Mouse (Mus musculus): ENCODE results near the gene Ccser1. TPM values are rescaled to one million over a fixed set of nuclear protein-coding genes. Genes with fewer than 3 reads are reported as not detected.

Ccser1 gene
- total and polyA plus RNA-seq, 3 experiments, result 0.45 to 1.7 (median 0.94) TPM

DNA sequence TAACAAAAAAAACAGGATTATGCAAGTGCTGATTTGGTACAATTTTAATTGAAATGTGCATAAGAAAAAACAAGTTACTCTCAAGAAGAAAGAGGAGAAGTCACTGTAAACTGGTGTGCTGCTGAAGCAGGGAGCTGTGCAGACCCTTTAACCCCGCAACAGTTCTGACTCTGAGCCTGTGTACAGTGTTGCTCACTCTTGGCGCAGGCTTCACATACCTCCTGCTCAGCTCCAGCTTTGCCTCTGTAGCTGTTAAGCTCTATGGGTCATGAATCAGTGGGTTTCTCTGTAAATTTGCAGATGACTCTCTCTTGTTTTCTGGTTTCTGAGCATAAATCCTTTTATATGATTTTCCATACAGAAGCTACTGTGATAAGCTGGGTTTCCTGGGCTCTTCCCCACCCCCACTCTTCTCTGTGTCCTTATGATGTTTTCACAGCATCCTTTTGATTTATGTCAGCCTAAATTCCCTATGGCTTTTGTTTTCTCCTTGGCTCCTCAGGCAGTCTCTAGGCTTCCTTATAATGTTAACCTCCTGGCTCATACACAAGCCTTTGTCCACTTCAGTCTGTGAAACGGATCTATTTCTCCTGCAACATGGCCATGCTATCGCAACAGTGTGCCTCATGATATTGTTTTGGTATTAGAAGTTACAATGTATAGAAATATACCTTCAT lies 30.1 kb downstream of the Ccser1 start:
- no peak for TF ChIP-seq EP300 (IDR thresholded peaks at IDR 0.05; ENCODE audit: insufficient read depth, low read depth, low read length)
- TF ChIP-seq POLR2A (IDR thresholded peaks at IDR 0.05; ENCODE audit: insufficient read depth, low read depth, low read length), result no peak
- no peak for TF ChIP-seq CTCF (IDR thresholded peaks at IDR 0.05)
- 86% methylated on average over 4 of the region's 4 CpGs for WGBS
- no peak overlapping the region for H3K27ac ChIP-seq

DNA sequence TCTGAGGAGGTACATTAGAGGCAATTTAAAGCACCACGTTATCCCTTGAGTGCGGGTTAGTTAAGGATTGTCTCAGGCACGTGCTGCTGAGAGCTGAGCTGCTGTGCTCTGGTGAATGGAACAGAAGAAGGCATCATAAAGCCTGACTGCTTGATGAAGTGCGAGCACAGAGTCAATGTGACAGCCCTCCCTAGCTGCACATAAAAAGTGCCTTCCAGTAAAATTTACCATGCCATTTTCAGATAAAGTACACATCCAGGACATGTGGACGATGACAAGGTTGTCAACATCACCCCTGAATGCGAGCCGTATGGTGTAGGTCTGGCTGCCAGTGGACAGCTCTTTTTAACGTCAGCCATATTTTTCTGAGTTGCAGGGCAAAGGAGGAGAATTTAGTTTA lies 35.6 kb downstream of the Ccser1 start:
- Histone ChIP-seq H3K79me2 (replicated peaks; ENCODE audit: control insufficient read depth, insufficient read depth, low read length) (no peaks in the 10 kb centered on the region), H3K9ac (ENCODE audit: low read depth, low read length) (no peak overlapping the region), H3K27me3 (ENCODE audit: control insufficient read depth, insufficient read depth, low read length) (no peaks in the 10 kb centered on the region), H3K4me1 (ENCODE audit: control insufficient read depth, insufficient read depth, low read length) (no peaks in the 10 kb centered on the region), H3K4me3 (no peak overlapping the region), H3K36me3 (ENCODE audit: control insufficient read depth, insufficient read depth, low read length) (no peaks in the 10 kb centered on the region), H3K27ac (no peak overlapping the region)
- 61% methylated on average over 8 of the region's 8 CpGs for WGBS
- no peak for DNase-seq
- intact Hi-C loops (cut with DNase I), result no loop called here
- TF ChIP-seq EP300 (IDR thresholded peaks at IDR 0.05; ENCODE audit: insufficient read depth, low read depth, low read length), result no peak
- no peak for TF ChIP-seq POLR2A (IDR thresholded peaks at IDR 0.05; ENCODE audit: insufficient read depth, low read depth, low read length)
- TF ChIP-seq CTCF (IDR thresholded peaks at IDR 0.05), result no peak

More for the DNA sequence above, 30.1 kb downstream of the Ccser1 start:
- DNase-seq, result no peak
- intact Hi-C loops (cut with DNase I), result no loop called here
- Histone ChIP-seq H3K79me2 (replicated peaks; ENCODE audit: control insufficient read depth, insufficient read depth, low read length) (no peaks in the 10 kb centered on the region), H3K4me3 (no peak overlapping the region), H3K36me3 (ENCODE audit: control insufficient read depth, insufficient read depth, low read length) (no peaks in the 10 kb centered on the region), H3K4me1 (ENCODE audit: control insufficient read depth, insufficient read depth, low read length) (no peaks in the 10 kb centered on the region), H3K9ac (ENCODE audit: low read depth, low read length) (no peak overlapping the region), H3K27me3 (ENCODE audit: control insufficient read depth, insufficient read depth, low read length) (no peaks in the 10 kb centered on the region)

DNA sequence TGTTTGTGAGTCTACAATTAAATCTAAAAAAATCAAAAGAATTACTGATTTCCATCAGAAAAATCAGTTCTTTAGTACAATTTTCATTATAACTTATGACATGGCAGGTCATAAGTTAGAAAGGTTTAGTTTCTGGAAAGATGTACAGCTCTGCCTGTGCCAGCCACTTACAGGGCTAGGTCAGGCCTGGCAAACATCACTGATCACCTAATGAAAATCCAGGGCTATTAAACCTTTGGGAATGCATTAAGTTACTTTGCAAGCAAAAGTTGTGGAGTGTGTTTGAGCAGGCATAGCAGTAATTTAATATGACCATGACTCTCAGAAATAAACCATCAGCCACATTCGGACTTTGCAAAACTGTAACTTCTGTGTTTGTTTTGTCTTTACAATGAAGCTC lies 36.4 kb downstream of the Ccser1 start:
- H3K36me3 ChIP-seq (ENCODE audit: control insufficient read depth, insufficient read depth, low read length), result no peaks in the 10 kb centered on the region
- TF ChIP-seq POLR2A (IDR thresholded peaks at IDR 0.05; ENCODE audit: insufficient read depth, low read depth, low read length) (no peak), EP300 (IDR thresholded peaks at IDR 0.05; ENCODE audit: insufficient read depth, low read depth, low read length) (no peak), CTCF (IDR thresholded peaks at IDR 0.05) (no peak)
- H3K4me1 ChIP-seq (ENCODE audit: control insufficient read depth, insufficient read depth, low read length), result no peaks in the 10 kb centered on the region
- H3K9ac ChIP-seq (ENCODE audit: low read depth, low read length), result no peak overlapping the region
- intact Hi-C loops (cut with DNase I), result no loop called here
- no peaks in the 10 kb centered on the region for H3K27me3 ChIP-seq (ENCODE audit: control insufficient read depth, insufficient read depth, low read length)
- H3K4me3 ChIP-seq, result no peak overlapping the region
- no peak overlapping the region for H3K27ac ChIP-seq
- no peaks in the 10 kb centered on the region for H3K79me2 ChIP-seq (replicated peaks; ENCODE audit: control insufficient read depth, insufficient read depth, low read length)
- no peak for DNase-seq
- 92% methylated on average over 1 of the region's 1 CpGs for WGBS

DNA sequence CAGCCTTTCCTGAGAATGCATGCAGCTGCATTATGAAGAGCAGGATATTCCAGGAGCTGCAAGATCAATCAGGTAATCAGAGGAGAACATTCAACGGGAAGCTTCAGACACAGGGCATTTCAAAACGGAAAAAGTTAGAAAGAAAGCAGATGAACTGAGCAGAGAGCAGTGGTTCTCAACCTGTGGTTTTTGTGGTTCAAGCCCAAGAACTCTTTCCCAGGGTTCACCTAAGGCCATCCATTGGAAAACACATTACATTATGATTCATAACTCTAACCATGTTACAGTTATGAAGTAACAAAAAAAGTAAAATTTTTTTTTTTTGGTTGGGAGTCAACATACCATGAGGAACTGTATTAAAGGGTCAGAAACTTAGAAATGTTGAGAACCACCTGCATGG lies 37.6 kb downstream of the Ccser1 start:
- intact Hi-C loops (cut with DNase I), result no loop called here
- 39% methylated on average over 2 of the region's 2 CpGs for WGBS
- H3K27ac ChIP-seq, result no peak overlapping the region

DNA sequence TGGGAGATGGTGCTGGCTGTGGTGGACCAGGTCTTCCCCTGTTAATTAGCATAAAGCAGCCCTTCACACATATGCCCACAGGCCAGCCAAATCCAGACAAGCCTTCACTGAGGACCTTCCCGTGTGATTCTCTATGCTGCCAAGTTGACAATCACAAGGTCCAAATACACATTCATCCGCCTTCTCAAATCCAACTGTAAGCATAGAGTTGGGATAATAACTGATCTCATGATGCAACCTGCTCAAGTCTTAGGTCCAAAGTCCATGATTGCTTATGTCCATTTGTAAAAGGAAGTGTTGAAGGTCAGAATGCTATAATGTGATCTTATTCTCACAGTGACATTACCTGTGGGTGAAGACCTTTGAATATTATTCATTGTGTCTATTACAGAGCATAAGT lies 43.4 kb downstream of the Ccser1 start:
- DNase-seq, result no peak
- Histone ChIP-seq H3K79me2 (replicated peaks; ENCODE audit: control insufficient read depth, insufficient read depth, low read length) (no peaks in the 10 kb centered on the region), H3K9ac (ENCODE audit: low read depth, low read length) (no peak overlapping the region), H3K36me3 (ENCODE audit: control insufficient read depth, insufficient read depth, low read length) (no peaks in the 10 kb centered on the region), H3K27ac (no peak overlapping the region), H3K4me3 (no peak overlapping the region), H3K27me3 (ENCODE audit: control insufficient read depth, insufficient read depth, low read length) (no peaks in the 10 kb centered on the region), H3K4me1 (ENCODE audit: control insufficient read depth, insufficient read depth, low read length) (no peaks in the 10 kb centered on the region)
- WGBS, result 69% methylated on average over 2 of the region's 2 CpGs
- TF ChIP-seq POLR2A (IDR thresholded peaks at IDR 0.05; ENCODE audit: insufficient read depth, low read depth, low read length), result no peak
- TF ChIP-seq EP300 (IDR thresholded peaks at IDR 0.05; ENCODE audit: insufficient read depth, low read depth, low read length), result no peak
- TF ChIP-seq CTCF (IDR thresholded peaks at IDR 0.05), result no peak
- intact Hi-C loops (cut with DNase I), result no loop called here

More for the DNA sequence above, 37.6 kb downstream of the Ccser1 start:
- no peak overlapping the region for H3K4me3 ChIP-seq
- no peaks in the 10 kb centered on the region for H3K27me3 ChIP-seq (ENCODE audit: control insufficient read depth, insufficient read depth, low read length)
- no peak for TF ChIP-seq POLR2A (IDR thresholded peaks at IDR 0.05; ENCODE audit: insufficient read depth, low read depth, low read length)
- no peak for TF ChIP-seq CTCF (IDR thresholded peaks at IDR 0.05)
- no peak for TF ChIP-seq EP300 (IDR thresholded peaks at IDR 0.05; ENCODE audit: insufficient read depth, low read depth, low read length)
- no peak overlapping the region for H3K9ac ChIP-seq (ENCODE audit: low read depth, low read length)
- no peaks in the 10 kb centered on the region for H3K4me1 ChIP-seq (ENCODE audit: control insufficient read depth, insufficient read depth, low read length)
- DNase-seq, result no peak
- no peaks in the 10 kb centered on the region for H3K36me3 ChIP-seq (ENCODE audit: control insufficient read depth, insufficient read depth, low read length)
- no peaks in the 10 kb centered on the region for H3K79me2 ChIP-seq (replicated peaks; ENCODE audit: control insufficient read depth, insufficient read depth, low read length)

DNA sequence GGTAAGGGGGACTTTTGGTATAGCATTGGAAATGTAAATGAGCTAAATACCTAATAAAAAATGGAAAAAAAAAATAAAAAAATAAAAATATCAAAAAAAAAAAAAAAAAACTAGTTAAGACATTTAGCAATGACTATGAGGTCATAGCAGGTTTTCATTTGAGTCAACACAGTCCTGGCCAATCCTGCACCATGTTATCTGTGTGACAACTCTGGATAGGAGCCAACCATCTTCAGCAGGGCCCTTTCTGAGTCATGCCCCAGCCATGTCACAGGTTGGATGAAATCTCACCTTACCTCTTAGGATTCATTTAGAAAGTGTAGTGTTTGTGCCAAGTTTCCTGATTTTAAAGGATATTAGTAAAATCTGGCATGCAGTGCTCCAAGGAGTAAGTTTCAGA lies 45.2 kb downstream of the Ccser1 start:
- DNase-seq, result no peak
- TF ChIP-seq POLR2A (IDR thresholded peaks at IDR 0.05; ENCODE audit: insufficient read depth, low read depth, low read length), result no peak
- no peak for TF ChIP-seq EP300 (IDR thresholded peaks at IDR 0.05; ENCODE audit: insufficient read depth, low read depth, low read length)
- TF ChIP-seq CTCF (IDR thresholded peaks at IDR 0.05), result no peak
- no peak overlapping the region for H3K27ac ChIP-seq
- intact Hi-C loops (cut with DNase I), result no loop called here
- no peak overlapping the region for H3K9ac ChIP-seq (ENCODE audit: low read depth, low read length)
- no peaks in the 10 kb centered on the region for H3K4me1 ChIP-seq (ENCODE audit: control insufficient read depth, insufficient read depth, low read length)
- no peaks in the 10 kb centered on the region for H3K36me3 ChIP-seq (ENCODE audit: control insufficient read depth, insufficient read depth, low read length)
- no peaks in the 10 kb centered on the region for H3K27me3 ChIP-seq (ENCODE audit: control insufficient read depth, insufficient read depth, low read length)
- no peak overlapping the region for H3K4me3 ChIP-seq
- H3K79me2 ChIP-seq (replicated peaks; ENCODE audit: control insufficient read depth, insufficient read depth, low read length), result no peaks in the 10 kb centered on the region

All from heart, adult 2 months (tissue).